Mouse (Mus musculus) ovary, adult 18-20 months (tissue): ENCODE measurements around the gene Col8a2.

ENCODE experiments used
- DNase-seq: peaks from one replicate; pipeline ENCODE4 v3.0.0; 2022; ENCODE audit warnings: low spot score, mixed read lengths

Col8a2 gene

DNA sequence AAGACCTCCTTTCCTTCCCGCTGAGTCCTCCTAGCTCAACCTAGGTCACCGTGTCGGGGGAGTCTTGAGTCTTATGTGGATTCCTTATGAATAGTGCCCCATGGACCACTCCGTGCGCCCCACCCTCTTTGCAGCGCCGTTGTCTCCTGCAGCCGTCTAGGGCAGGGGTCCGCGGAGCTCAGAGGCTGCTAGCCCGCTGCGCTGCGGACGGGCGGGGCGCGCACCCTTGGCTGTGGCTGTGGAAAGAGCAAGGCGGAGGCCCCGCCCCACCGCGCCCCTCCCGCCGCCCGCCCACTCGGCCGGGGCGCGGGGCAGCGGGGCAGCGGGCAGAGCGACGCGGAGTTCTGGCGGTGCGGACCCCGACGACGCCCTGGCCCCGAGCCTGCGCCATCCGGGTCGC, at the start of gene Col8a2:
Col8a2 (plus strand) TSS at position 302 of the 400 bp plus-strand sequence.
- DNase-seq = no peak

DNA sequence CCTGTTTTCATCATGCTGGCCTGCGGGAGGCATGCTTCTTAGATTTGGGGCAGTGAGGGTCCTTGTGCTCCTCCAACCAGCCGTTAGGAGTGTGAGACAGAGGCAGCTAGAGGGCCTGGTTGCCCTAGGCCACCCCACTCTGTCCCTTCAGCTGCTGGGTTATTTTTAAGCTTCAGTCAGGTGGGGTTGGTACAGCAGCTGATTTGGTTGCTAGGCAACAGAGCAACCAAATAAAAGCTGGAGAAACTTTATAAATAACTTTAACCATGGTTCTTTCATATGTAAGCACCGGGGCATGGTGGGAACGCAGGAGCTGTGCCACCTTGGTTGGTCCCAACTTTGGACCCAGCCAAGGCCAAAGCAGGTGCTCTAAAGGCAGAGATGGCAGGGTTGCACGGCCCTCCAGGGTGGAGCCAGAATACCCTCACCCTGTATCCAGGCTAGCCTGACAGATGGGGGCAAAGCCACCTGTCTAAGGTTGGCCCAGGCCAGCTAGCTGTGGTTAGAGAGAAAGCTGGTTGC, 48.8 kb upstream of the Col8a2 start:
- DNase-seq = no peak

DNA sequence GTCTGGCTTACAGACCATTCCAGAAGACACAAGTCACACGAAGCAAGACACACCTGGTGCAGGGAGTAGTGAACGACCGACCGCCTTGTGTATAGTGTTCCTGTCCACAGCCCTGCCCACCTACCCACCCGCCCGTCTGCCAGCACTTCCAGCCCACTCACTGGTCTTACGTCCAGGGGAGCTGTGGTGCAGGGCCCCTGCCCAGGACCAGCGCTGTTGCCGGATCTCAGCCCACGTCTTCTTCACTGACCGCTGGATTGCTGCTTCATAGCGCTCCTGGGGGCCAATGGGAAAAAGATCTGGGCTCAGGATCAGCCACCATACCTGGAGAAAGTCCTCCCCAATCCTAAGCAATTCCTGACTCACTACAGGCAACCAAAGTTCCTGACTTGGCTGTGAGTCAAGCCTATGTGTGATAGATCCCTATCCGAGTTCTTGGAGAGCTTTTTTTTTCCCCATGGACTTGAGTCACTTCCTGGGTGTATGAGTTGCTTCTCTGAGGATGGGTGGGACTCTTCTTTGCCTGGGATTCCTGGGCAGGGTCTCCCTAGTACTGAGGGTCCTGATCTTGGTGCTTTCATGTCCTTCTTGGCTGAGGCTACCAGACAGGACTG, 46.6 kb upstream of the Col8a2 start:
- no peak for DNase-seq

DNA sequence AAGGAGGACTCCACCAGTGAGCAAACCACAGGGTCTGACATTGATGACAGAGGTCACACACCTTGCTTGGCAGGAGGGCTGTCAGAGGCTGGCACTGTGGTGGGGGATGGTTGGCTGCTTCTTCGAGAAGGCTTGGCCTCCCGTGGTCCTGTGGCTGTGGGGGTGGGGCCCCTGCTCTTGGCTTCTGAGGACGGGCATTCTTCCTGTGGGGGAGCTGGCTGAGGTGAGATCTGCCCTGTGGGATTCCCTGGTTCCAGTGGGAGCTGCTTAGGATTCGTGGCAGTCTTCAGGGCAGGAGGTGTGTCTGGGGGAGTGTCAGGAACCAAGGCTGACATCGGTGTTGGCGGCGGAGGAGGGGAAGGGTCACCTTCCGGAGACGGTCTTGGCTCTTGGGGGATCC, 44.6 kb upstream of the Col8a2 start:
- no peak for DNase-seq

DNA sequence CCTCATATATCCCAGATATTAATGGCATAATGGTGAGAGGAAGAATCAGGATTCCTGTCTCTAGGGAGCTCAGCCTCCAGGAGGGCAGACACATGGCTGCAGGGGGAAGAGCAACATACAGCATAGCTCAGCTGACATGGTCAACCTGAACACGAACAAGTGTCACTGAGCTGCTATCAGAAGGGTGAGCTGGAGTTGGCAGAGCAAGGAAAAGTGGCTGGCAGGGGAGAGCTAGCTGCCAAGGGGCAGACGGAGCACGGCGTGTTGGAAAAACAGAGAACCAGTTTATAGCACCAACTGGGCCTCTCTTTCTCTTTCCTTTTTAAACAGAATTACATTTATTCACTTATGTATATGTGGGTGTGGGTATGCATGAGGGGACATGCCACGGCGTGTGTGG, 44.1 kb upstream of the Col8a2 start:
- no peak for DNase-seq

DNA sequence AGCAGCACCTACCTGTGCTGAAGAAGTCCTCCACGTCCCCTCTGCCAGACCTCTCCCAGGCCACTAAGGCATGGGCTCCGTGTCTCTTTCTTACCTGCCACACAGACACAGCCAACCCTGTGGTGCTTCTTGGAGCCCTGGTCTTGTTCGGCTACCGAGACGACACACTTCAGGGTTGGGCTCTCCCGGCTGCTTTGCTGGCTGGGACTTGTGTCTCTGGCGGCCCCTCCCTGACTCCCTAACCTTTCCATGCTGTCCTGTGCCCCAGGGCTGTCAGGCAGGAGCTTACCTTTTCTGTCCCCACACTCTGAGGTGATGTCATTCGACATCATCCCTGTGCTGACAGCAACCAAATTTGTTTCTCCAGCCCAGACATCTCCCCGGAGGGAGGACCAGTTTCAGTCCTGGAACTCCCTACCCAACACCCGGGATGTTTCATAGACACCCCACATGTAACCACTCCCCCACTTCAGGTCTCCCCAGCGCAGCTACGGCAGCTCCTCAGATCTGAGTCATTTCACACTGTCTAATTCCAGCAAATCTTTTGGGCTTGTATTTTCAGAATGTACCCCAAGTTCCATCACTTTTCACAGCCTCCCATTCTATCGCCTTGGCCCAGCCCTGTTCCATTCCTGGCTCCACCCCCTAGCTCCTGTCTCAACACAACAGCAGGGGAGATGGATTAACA, 40.2 kb upstream of the Col8a2 start:
- no peak for DNase-seq

DNA sequence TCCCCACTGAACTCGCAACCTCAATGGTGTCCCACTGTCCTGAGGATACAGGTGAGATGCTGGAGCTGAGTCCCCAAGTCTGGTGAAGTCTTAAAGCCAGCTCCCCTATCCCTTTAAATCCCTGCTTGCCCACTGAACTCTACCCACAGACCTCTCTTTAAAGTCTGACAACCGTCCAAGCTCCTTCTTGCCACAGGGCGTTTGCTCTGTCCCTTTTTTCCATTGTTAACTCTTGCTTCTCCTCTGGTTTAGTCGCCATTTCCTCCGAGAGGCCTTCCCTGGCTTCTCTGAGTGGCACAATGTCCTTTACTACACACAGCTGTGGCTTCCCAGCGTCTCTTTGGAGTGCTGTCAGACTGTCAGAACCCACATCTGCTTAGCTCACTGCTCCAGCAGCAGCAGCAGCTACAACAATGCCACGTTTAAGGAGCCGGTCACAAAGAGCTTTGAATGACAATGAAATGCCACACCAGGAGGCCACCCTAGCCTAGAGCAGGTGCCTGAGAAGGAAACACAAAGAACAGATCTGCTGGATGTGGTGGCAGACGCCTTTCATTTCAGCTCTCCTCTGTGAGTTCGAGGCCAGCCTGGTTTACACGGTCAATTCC, 38.2 kb upstream of the Col8a2 start:
- DNase-seq = no peak

DNA sequence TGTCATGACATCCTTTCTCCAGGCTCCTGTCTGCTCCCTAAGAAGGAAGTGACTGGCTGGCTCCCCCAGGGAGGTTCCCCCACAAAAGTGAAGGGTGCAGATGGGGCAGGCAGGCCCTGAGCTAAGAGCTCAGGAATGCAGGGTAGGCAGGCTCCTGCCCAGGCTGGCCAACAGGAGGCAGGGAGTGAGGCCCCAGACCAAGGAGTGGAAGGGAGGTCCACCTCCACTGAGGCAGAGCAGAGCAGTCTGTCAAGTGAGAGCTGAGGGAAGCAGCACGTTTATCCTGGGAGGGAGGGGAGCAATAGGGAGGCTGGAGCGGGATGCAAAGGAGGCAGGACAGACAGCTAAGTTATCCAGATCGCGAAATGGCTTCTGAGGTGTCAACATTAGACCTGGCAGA, 35.9 kb upstream of the Col8a2 start:
- no peak for DNase-seq

DNA sequence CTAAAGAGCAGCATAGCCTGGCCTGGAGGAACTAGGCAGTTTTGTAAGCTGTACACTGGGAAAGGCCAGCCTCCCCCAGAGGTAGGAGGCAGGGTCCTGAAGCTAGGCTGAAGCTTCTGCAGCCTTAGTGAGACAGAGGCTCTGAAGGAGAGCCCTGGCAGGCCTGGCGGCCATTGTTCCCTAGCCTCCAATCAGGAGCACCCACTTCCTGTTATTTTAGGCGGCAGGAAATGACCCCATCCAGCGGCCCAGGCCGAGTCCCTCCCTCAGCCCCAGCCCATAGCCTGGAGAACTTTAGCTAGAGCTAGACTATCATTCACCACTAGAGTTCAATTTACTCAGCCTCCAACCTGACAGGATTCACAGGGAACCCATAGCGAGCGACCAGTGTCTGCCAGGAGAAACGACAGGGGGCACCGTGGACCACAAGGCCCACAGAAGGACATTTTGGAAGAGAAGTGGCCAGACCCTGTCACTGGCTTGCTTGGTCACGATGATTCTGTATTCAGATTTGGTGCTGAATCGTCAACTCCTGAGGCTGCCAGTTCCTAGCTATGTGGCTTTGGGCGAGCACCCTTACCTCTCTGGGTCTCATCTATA, 34.8 kb upstream of the Col8a2 start:
- DNase-seq = no peak

DNA sequence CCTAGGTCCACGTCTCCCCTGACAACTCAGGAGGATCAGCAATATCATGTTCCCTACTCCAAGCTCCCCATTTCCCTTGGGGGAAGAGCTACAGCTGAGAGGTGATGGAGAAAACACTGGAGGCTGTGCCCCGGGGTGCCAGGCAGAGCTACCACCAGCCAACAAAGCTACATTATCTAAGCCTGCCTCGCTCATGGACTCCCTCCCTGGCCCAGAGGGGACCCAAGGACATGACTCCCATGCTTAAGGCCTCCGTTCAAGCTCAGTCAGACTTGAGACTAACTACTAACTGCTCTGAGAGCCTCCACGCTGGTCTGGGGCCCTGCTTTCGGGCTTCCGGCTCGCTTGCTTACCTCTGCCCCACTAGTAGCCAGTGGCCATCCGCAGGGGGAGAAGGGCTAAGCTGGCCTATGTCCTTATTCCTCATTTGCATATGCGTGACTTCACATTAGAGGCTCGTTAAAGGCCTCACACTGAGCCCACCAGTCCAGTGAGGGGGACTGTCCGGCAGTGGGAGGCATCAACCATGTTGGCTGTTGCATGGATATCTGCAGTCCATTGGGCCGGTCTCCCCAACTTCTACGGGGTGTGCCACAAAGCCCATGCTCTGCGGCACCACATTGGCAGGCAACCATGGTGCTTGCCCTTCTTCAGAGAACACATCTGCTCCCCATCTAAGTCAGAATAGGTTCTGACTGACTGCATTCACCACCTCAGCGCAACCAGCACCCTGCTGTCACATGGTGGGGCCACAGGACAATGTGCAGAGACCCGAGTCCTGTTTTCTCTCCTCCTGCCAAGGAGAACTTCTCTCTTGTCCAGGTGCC, 34.0 kb upstream of the Col8a2 start:
- DNase-seq = no peak

DNA sequence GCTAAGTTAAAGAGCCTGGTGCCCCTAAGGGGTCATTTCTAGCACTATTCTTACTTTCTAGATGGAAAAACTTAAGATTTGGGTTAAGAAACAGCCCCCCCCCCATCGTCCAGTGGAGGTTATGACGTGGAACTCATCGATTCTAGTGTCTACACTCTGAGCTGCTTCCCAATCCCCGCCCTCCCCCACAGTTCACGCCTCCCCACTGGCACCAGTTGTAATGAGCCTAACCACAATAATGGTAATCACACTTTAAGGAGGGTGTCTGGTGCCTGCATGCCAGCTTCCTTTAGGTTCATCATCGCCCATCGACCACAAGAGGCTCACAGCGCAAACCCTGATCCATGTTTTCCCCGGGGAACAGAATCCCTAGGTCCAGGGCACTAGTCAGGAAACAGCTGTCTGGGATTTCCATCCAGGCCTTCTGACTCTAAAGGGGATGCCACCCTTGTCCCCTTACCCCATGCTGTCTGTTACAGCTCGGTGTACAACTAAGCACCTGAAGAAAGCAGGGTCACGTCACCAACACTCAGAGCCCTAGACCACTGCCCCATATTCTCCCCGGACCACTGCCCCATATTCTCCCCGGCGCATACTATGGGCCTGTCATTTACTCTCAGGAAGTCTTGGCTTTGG, 32.8 kb upstream of the Col8a2 start:
- no peak for DNase-seq

DNA sequence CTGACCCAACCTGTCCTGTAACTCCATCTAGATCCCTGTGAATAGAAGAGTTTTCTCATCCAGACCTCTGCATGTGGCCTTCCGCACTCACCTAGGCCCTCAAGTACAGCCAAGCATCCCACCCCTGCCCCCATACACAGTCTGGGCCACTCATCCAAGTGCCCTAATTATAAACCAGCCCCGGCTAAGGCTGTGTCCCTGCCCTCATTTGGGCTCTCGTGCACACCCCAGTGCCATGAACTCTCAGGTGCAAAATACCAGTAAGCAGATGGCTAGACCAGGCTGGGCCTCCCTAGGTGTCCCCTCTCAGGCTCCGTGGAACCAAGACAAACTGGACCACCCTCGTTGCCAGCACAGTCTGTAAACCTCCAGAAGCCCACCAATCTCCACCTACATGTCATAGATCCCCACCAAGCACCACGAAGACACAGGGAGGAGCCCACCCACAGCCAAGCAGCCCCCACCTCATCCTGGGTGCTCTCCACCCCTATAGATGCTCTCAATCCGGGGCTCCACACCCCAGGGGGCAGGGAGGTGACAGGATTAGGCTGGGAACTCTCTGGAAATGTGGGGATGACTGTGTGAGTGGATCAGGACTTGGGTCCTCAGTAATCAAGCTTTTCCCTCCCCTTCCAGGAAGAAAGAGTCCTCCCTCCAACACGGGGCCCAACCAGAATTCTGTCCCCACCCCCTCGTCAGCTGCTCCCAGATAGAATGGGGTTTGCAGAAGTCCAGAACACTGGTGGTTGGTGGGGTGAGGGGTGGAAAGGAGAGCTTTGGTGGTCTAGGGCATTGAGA, 32.1 kb upstream of the Col8a2 start:
- no peak for DNase-seq

DNA sequence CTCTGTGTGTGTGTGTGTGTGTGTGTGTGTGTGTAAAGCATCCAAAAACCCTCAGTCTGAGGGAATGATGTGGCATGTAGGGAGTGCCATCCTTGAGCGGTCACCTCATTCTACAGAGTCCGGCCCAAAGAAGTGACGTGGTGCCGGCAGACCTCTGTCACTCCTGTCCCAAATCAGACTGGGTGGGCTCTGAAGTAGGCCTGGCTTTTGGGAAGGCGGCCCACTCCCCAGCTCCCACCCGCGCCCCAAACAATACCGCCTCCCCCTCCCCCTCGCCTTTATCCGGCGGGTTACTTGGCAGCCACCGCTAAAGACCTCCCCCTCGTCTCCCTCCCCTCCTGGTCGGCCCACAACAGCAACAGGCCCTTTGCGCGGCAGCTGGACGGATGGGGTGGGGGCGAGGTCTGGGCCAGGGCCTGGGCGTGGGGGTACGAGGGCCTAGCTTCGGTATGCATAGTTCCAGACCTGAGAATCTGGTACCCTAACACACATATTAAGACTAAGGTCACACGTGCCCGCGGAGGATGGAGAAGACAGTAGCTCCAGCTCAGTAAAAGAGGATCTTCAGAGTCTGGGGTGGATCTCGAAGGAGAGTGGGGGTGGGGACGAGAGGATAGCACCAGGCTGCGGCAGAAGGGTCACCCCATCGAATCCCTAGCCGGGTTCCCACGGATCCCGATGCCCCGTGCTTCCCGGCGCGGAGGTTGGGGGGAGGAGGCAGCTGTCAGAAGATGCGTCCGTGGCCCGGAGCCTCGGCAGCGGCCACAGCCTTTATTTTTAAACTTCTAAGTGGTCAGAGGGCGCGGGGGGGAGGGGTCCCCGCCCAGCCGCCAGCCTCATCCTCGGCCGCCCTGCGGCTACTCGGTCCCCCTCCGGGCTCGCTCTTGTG, 31.2 kb upstream of the Col8a2 start:
- DNase-seq = no peak

DNA sequence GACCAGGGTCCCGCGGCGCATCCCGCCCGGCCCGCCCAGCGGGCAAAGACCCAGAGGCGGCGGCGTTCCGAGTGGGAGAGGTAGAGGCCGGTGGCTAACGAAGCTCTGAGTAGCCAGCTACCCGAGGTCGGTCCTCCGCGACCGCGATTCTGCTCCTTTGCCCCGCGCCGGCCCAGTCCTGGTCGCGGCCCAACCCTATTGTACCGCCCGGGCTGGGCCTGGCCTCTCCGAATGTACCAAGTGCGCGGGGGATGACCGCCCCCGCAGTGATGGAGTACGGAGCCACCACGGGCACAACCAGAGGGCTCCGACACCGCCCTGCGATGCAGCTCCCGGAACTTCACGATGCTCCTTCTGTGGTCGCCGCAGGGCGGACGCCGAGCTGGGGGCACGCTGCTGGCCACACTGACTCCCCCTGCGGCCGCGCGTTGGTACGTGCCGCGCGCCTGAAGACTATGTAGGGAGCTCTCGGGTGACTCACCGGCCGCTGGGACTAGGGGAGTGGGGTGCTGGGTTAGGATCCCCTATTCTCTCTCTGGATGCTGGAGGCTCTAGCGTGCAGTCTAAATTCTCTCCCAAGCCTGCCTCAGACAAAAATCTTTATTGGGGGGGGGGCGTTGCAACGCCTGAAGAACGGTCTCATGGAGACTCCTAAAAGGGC, 30.3 kb upstream of the Col8a2 start, which contains the start of gene Map7d1:
Map7d1 (minus strand) TSS at position 213 of the 661 bp plus-strand sequence.
- DNase-seq = peak; percentile 79

DNA sequence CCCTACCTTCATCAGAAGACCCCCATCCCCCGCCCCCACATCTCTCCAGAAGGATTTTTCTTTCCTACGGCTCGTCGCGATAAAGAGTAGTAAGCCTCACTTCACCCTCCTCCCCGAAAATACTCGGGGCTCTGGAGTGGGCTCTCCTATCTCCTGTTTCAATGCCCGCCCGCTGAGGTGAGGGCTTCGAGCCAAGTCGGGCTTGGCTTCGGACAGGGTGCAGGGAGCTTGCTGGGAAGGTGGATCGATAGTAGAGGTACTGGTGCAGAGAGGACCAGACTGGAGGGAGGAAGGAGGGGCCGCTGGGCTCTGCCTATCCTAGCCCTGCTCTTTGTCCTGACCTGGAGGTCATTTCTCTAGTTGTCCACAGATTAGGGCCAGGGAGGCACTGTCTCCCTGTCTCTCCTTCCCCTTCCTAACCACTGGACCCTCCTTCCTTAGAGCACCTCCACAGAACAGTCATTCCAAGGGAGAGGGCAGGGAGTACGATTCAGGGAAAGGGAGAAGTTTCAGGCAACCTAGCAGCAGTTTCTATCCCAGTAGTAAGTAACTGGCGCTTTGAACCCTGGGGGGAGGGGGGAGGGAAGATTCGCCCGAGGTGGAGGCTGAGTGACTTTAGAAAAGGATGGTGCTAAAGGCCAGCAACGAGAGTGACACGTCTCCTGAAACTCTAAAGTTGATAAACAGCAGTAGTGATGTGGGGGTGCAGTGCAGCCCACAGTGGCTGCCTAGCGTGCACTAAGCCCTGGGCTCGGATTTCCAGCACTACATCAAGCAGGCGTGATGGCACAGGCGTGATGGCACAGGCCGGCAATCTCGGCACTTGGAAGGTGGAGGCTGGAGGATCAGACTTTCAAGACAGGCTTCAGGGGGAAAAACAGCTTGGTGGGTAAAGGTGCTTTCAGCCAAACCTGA, 29.4 kb upstream of the Col8a2 start:
- DNase-seq = no peak

DNA sequence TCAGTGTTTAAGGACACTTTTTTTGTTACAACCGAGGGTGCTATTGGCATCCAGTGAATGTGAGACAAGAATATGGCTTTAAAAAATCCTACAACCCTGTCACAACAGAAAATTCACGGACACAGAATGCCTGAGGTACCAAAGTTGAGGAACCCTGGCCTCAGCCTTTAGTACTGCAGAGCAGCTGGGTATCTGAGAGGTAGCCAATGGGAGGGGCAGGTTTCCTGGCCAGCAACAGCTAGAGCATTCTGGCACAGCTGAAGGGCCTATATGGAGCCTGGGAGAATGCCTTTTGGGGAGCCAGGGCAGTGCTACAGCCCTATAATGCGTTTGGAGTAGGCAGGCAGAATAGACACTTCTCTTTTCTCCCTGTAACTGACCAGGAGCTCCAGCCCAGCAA, 27.5 kb upstream of the Col8a2 start:
- no peak for DNase-seq

DNA sequence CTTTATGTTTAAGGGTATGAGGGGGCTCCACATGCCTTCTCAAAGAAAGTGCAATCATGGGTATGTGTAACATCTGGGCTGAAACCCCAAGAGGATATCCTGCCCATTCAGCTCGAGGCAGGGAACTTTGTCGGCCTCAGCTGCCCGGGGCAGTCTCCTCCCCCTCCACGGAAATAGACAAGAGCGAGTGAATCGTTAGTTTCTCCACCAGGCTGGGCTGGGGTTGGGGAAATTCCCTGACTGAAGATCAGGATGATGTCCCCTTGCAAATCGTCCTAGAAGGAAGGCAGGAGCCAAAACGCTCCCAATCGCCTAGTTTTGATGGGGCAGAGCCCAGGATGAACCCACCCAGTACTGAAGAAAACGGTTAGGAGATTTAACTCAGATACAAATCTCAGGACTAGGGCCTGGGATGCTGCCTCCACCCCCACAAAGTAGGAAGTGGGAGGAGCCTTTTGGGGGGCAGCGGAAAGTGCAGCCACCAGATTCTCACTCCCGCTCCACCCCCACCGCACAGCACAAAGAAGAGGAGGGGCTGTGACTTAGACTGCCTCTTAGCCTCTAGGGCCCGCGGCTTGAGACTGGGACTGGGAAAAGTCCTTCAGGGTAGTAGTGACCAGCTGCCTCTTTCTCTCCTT, 27.0 kb upstream of the Col8a2 start:
- peak; percentile 66 for DNase-seq
